Mouse (Mus musculus): Measurements from ENCODE around the gene Fignl1. TPM values are rescaled to one million over a fixed set of nuclear protein-coding genes. Genes with fewer than 3 reads are reported as not detected.

Fignl1 gene
- total and polyA plus RNA-seq, 3 experiments, result 34.2 to 59.9 (median 51.2) TPM

DNA sequence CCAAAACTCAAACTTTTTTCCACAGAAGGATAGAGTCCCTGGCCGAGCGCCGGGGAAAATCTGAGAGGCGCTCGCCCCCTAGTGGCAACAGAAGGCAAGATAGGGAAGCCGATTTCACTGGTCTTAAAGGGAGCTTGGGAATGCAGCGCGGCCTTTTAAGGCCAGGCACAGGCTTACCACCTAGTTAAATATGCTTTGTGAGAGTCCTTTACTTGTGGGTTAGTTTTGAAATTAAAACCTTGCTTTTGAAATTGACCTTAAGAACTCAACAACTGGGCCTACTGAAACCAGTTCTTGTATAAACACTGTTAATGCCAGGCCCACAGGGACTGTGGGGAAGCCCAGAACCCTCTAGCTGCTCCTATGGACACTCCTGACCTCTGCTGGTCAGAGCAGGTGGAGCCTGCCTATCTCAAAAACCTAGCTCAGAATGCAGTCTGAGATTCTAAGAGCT is 20.2 kb downstream of the Fignl1 start:
- no peaks in the 10 kb centered on the region for H3K4me1 ChIP-seq (ENCODE audit: control insufficient read depth in 1 of 2, insufficient read depth in 2 of 2, low read length in 2 of 2)
- peak overlapping the region; percentile 79 for H3K9ac ChIP-seq (ENCODE audit: control insufficient read depth, low read depth, low read length, poor library complexity, severe bottlenecking)
- H3K4me3 ChIP-seq (ENCODE audit: control insufficient read depth in 1 of 2, insufficient read depth in 1 of 2, low read depth in 2 of 2, low read length in 2 of 2), result peak overlapping the region; percentile 54 to 59
- no peak for TF ChIP-seq HCFC1 (IDR thresholded peaks at IDR 0.05; ENCODE audit: low read depth, low read length)
- peak; percentile 47; the same call in 1 of the 2 replicates for TF ChIP-seq SIN3A (IDR thresholded peaks at IDR 0.05; ENCODE audit: low read length)
- peak; percentile 80 for TF ChIP-seq RAD21 (IDR thresholded peaks at IDR 0.05; ENCODE audit: low read depth, low read length)
- TF ChIP-seq RCOR1 (IDR thresholded peaks at IDR 0.05; ENCODE audit: low read depth, low read length), result no peak
- TF ChIP-seq KAT2A (conservative IDR thresholded peaks at IDR 0.05; ENCODE audit: low read depth, low read length), result no peak
- TF ChIP-seq TBP (IDR thresholded peaks at IDR 0.05; ENCODE audit: low read depth, low read length), result peak; percentile 57
- TF ChIP-seq MAZ (IDR thresholded peaks at IDR 0.05; ENCODE audit: low read depth, low read length), result no peak
- peak; percentile 89 for TF ChIP-seq SMC3 (IDR thresholded peaks at IDR 0.05; ENCODE audit: low read depth, low read length)
- no peak for TF ChIP-seq GABPA (IDR thresholded peaks at IDR 0.05; ENCODE audit: low read depth, low read length)
- peak; percentile 98 for TF ChIP-seq ZC3H11A (IDR thresholded peaks at IDR 0.05; ENCODE audit: low read depth, low read length)
- TF ChIP-seq E2F4 (IDR thresholded peaks at IDR 0.05; ENCODE audit: borderline replicate concordance, low read depth, low read length), result no peak
- TF ChIP-seq CTCF (IDR thresholded peaks at IDR 0.05 in 2 of 3, conservative IDR thresholded peaks at IDR 0.05 in 1 of 3; ENCODE audit: control insufficient read depth in 1 of 3, insufficient read depth in 1 of 3, low read depth in 2 of 3, low read length in 3 of 3, poor library complexity in 1 of 3, severe bottlenecking in 1 of 3), result peak; percentile 66 to 99 (median 78); a peak in 5 of 6 replicates
- no peak for TF ChIP-seq ZMIZ1 (IDR thresholded peaks at IDR 0.05; ENCODE audit: low read depth, low read length)
- TF ChIP-seq USF1 (IDR thresholded peaks at IDR 0.05; ENCODE audit: low read depth, low read length), result peak; percentile 26; the same call in 1 of the 2 replicates
- no peak for TF ChIP-seq POLR2AphosphoS5 (IDR thresholded peaks at IDR 0.05; ENCODE audit: borderline replicate concordance, low read depth, low read length)
- no peak; the same call in 1 of the 2 replicates for TF ChIP-seq ZNF384 (IDR thresholded peaks at IDR 0.05; ENCODE audit: low read depth, low read length)
- TF ChIP-seq UBTF (IDR thresholded peaks at IDR 0.05; ENCODE audit: borderline replicate concordance, insufficient read depth, low read depth, low read length), result no peak
- no peak for TF ChIP-seq JUND (IDR thresholded peaks at IDR 0.05; ENCODE audit: low read depth, low read length)
- H3K36me3 ChIP-seq (ENCODE audit: control insufficient read depth in 1 of 2, insufficient read depth in 2 of 2, low read length in 2 of 2), result no peaks in the 10 kb centered on the region
- no peaks in the 10 kb centered on the region for H3K79me2 ChIP-seq (ENCODE audit: control insufficient read depth, insufficient read depth, low read length, poor library complexity)
- H3K9me3 ChIP-seq (replicated peaks; ENCODE audit: insufficient read depth, low read length), result no peaks in the 10 kb centered on the region
- H3K27ac ChIP-seq (ENCODE audit: control insufficient read depth, low read depth, low read length), result no peak overlapping the region
- peak; percentile 93 for DNase-seq (ENCODE audit: low read depth, low spot score)
- no peaks in the 10 kb centered on the region for H3K27me3 ChIP-seq (ENCODE audit: control insufficient read depth in 1 of 2, insufficient read depth in 2 of 2, low read length in 2 of 2)

DNA sequence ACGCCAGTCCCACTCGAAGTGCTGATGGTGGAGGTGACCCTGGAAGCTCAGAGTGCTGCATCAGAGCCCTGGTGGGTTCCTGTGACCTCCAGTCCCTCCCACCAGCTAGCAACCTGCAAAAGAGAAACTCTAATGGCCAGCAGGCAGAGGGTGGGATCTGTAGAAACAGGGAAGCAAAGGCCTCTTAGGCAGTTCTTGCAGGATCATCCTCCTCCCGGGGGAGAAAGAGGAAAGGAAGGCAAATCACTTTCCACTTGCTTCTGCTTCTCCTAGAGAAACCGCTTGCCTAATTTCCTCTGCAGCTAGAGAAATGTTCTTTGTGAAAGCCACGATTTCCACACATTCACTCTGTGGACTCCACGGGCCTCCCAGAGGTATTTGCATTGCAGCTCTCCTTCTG is 23.3 kb downstream of the Fignl1 start:
- Histone ChIP-seq H3K36me3 (ENCODE audit: control insufficient read depth in 1 of 2, insufficient read depth in 2 of 2, low read length in 2 of 2) (no peaks in the 10 kb centered on the region), H3K27ac (ENCODE audit: control insufficient read depth, low read depth, low read length) (no peak overlapping the region), H3K4me3 (ENCODE audit: control insufficient read depth in 1 of 2, insufficient read depth in 1 of 2, low read depth in 2 of 2, low read length in 2 of 2) (no peak overlapping the region), H3K9ac (ENCODE audit: control insufficient read depth, low read depth, low read length, poor library complexity, severe bottlenecking) (no peak overlapping the region), H3K4me1 (ENCODE audit: control insufficient read depth in 1 of 2, insufficient read depth in 2 of 2, low read length in 2 of 2) (no peaks in the 10 kb centered on the region), H3K9me3 (replicated peaks; ENCODE audit: insufficient read depth, low read length) (no peaks in the 10 kb centered on the region), H3K79me2 (ENCODE audit: control insufficient read depth, insufficient read depth, low read length, poor library complexity) (no peaks in the 10 kb centered on the region), H3K27me3 (ENCODE audit: control insufficient read depth in 1 of 2, insufficient read depth in 2 of 2, low read length in 2 of 2) (no peaks in the 10 kb centered on the region)
- no peak for DNase-seq (ENCODE audit: low read depth, low spot score)
- TF ChIP-seq POLR2AphosphoS5 (IDR thresholded peaks at IDR 0.05; ENCODE audit: borderline replicate concordance, low read depth, low read length) (no peak), BHLHE40 (IDR thresholded peaks at IDR 0.05; ENCODE audit: borderline replicate concordance, low read depth, low read length) (no peak), NRF1 (IDR thresholded peaks at IDR 0.05; ENCODE audit: insufficient read depth, low read depth, low read length, poor library complexity, severe bottlenecking) (no peak)
